In genomic region chr15:81229791-81230190, GRCm38 (mm10) we compare ENCODE assay signal across 22 mouse cellular contexts. TPM values are rescaled to one million over a fixed set of nuclear protein-coding genes. Genes with fewer than 3 reads are reported as not detected.
DNase-seq lines count a peak whose midpoint lies in the region; ATAC-seq lines count a peak whose summit lies in the region.
"Had no signal": no experiment of that assay in that cellular context is flagged by ENCODE, and none has a peak within 500 bp of the region (broad histone marks: within the 10 kb centered on the region; RNA-seq: fewer than 3 reads in every experiment).

No protein-coding gene starts in this region.

- H3K4me3 ChIP-seq in hindbrain, embryonic 10.5 days, result no peak overlapping the region
- no peak overlapping the region for H3K4me3 ChIP-seq in hindbrain, embryonic 12.5 days
- no peak overlapping the region for H3K4me3 ChIP-seq in kidney, embryonic 14.5 days (ENCODE audit: low read length)
- H3K4me3 ChIP-seq in midbrain, embryonic 11.5 days (ENCODE audit: low read depth, low read length), result no peak overlapping the region
- no peak overlapping the region for H3K4me3 ChIP-seq in midbrain, embryonic 16.5 days (ENCODE audit: low read depth, low read length)
- H3K4me3 ChIP-seq: embryonic facial prominence, embryonic 15.5 days; erythroblast, embryonic 14.5 days; forebrain, embryonic 10.5 days; gastrocnemius, adult 2 months; heart, embryonic 12.5 days had no signal

- H3K4me2 ChIP-seq in hindbrain, embryonic 12.5 days (replicated peaks), result no peak overlapping the region
- H3K4me2 ChIP-seq in kidney, embryonic 14.5 days (replicated peaks; ENCODE audit: low read depth, low read length), result no peak overlapping the region
- no peak overlapping the region for H3K4me2 ChIP-seq in midbrain, embryonic 11.5 days
- no peak overlapping the region for H3K4me2 ChIP-seq in midbrain, embryonic 16.5 days (ENCODE audit: low read length)
- H3K4me2 ChIP-seq: embryonic facial prominence, embryonic 15.5 days; heart, embryonic 12.5 days had no signal

- H3K4me1 ChIP-seq in hindbrain, embryonic 10.5 days (replicated peaks), result peaks cover 27% of the 10 kb centered on the region
- peaks cover 4% of the 10 kb centered on the region; the same call in 1 of the 2 replicates for H3K4me1 ChIP-seq in hindbrain, embryonic 12.5 days
- H3K4me1 ChIP-seq in kidney, embryonic 14.5 days (ENCODE audit: control insufficient read depth, insufficient read depth, low read length), result no peaks in the 10 kb centered on the region
- H3K4me1 ChIP-seq in midbrain, embryonic 11.5 days (ENCODE audit: control insufficient read depth, insufficient read depth, low read length), result peaks cover 3% of the 10 kb centered on the region; the same call in 1 of the 2 replicates
- H3K4me1 ChIP-seq in midbrain, embryonic 16.5 days (ENCODE audit: control insufficient read depth, insufficient read depth, low read length), result no peaks in the 10 kb centered on the region; the same call in 1 of the 2 replicates

- H3K27ac ChIP-seq in hindbrain, embryonic 10.5 days, result 0 out of 2 replicates have a peak overlapping the region, but pooled peaks have one; percentile 16
- no peak overlapping the region for H3K27ac ChIP-seq in hindbrain, embryonic 12.5 days
- H3K27ac ChIP-seq in kidney, embryonic 14.5 days (ENCODE audit: low read depth, low read length), result no peak overlapping the region
- H3K27ac ChIP-seq in midbrain, embryonic 11.5 days (ENCODE audit: low read depth, low read length), result no peak overlapping the region
- H3K27ac ChIP-seq in midbrain, embryonic 16.5 days (ENCODE audit: low read length), result no peak overlapping the region
- H3K27ac ChIP-seq: embryonic facial prominence, embryonic 15.5 days; forebrain, embryonic 10.5 days; gastrocnemius, adult 2 months had no signal

- H3K9ac ChIP-seq in hindbrain, embryonic 12.5 days, result no peak overlapping the region
- H3K9ac ChIP-seq in kidney, embryonic 14.5 days (ENCODE audit: low read depth, low read length), result no peak overlapping the region
- H3K9ac ChIP-seq in midbrain, embryonic 11.5 days (ENCODE audit: low read length), result no peak overlapping the region
- H3K9ac ChIP-seq in midbrain, embryonic 16.5 days (ENCODE audit: low read depth, low read length), result no peak overlapping the region
- H3K9ac ChIP-seq: embryonic facial prominence, embryonic 15.5 days; heart, embryonic 12.5 days had no signal

- no peak for DNase-seq in hindbrain, embryonic 10.5 days (ENCODE audit: low spot score)
- peak; percentile 72 to 85 for DNase-seq in kidney, adult 8-10 months
- peak; percentile 77 for DNase-seq in midbrain, embryonic 11.5 days (ENCODE audit: low spot score, missing footprints)
- DNase-seq in thymus, postnatal 14 days, result no peak
- DNase-seq: adrenal gland, postnatal 10 days; B cell, adult 2 months; cerebellum, adult 11 months; cerebellum, adult 8-10 months; cerebellum, postnatal 14 days; embryo, embryonic 11 days; gastrocnemius, adult 2 months; gastrocnemius, postnatal 25 days had no signal

- H3K36me3 ChIP-seq in hindbrain, embryonic 10.5 days, result no peaks in the 10 kb centered on the region
- H3K36me3 ChIP-seq in hindbrain, embryonic 12.5 days, result no peaks in the 10 kb centered on the region
- H3K36me3 ChIP-seq in kidney, embryonic 14.5 days (ENCODE audit: control insufficient read depth, insufficient read depth, low read length), result no peaks in the 10 kb centered on the region
- H3K36me3 ChIP-seq in midbrain, embryonic 11.5 days (ENCODE audit: control insufficient read depth, insufficient read depth, low read length), result no peaks in the 10 kb centered on the region
- no peaks in the 10 kb centered on the region for H3K36me3 ChIP-seq in midbrain, embryonic 16.5 days (ENCODE audit: control insufficient read depth, insufficient read depth, low read length)
- H3K36me3 ChIP-seq: embryonic facial prominence, embryonic 15.5 days; forebrain, embryonic 10.5 days; G1E; heart, embryonic 12.5 days had no signal

- WGBS in hindbrain, embryonic 10.5 days, result 81% methylated on average over 3 of the region's 3 CpGs
- 69% methylated on average over 3 of the region's 3 CpGs for WGBS in hindbrain, embryonic 12.5 days
- 66% methylated on average over 3 of the region's 3 CpGs for WGBS in kidney, embryonic 14.5 days
- 72% methylated on average over 3 of the region's 3 CpGs for WGBS in midbrain, embryonic 11.5 days
- 80% methylated on average over 3 of the region's 3 CpGs for WGBS in midbrain, embryonic 16.5 days

- no peak for ATAC-seq in hindbrain, embryonic 12.5 days (ENCODE audit: low FRiP score)
- ATAC-seq in kidney, embryonic 14.5 days (ENCODE audit: low FRiP score, low TSS enrichment), result no peak
- ATAC-seq in midbrain, embryonic 11.5 days (ENCODE audit: low FRiP score), result no peak
- ATAC-seq in midbrain, embryonic 16.5 days, result no peak
- ATAC-seq: CD4-positive, CD25-positive, alpha-beta regulatory T cell, adult 4 months; forebrain, embryonic 14.5 days had no signal

- H3K9me3 ChIP-seq in hindbrain, embryonic 10.5 days, result no peaks in the 10 kb centered on the region
- H3K9me3 ChIP-seq in hindbrain, embryonic 12.5 days (replicated peaks), result no peaks in the 10 kb centered on the region
- no peaks in the 10 kb centered on the region for H3K9me3 ChIP-seq in kidney, embryonic 14.5 days (ENCODE audit: control insufficient read depth, low read length)
- H3K9me3 ChIP-seq in midbrain, embryonic 11.5 days (ENCODE audit: control insufficient read depth, low read length), result no peaks in the 10 kb centered on the region
- no peaks in the 10 kb centered on the region for H3K9me3 ChIP-seq in midbrain, embryonic 16.5 days (replicated peaks; ENCODE audit: control insufficient read depth, low read length, poor library complexity, severe bottlenecking)
- H3K9me3 ChIP-seq: embryonic facial prominence, embryonic 15.5 days; forebrain, embryonic 10.5 days; G1E; heart, embryonic 12.5 days had no signal

- peaks cover 6% of the 10 kb centered on the region; the same call in 1 of the 2 replicates for H3K27me3 ChIP-seq in hindbrain, embryonic 10.5 days (ENCODE audit: insufficient read depth, poor library complexity, severe bottlenecking)
- no peaks in the 10 kb centered on the region for H3K27me3 ChIP-seq in hindbrain, embryonic 12.5 days
- no peaks in the 10 kb centered on the region for H3K27me3 ChIP-seq in kidney, embryonic 14.5 days (ENCODE audit: control insufficient read depth, insufficient read depth, low read length)
- no peaks in the 10 kb centered on the region for H3K27me3 ChIP-seq in midbrain, embryonic 11.5 days (ENCODE audit: control insufficient read depth, insufficient read depth, low read length)
- H3K27me3 ChIP-seq in midbrain, embryonic 16.5 days (ENCODE audit: control insufficient read depth, insufficient read depth, low read depth, low read length), result no peaks in the 10 kb centered on the region
- H3K27me3 ChIP-seq: embryonic facial prominence, embryonic 15.5 days had no signal

RNA-seq across cellular contexts. Expression of gene Mchr1, which starts 5.5 kb away (rescaled TPM):
- 0.14 and 0.22 TPM in 2 replicates for polyA plus RNA-seq in hindbrain, embryonic 10.5 days (2016; fragmentation: Nextera tagmentation; extraction: Ambion mirVana)
- polyA plus RNA-seq in hindbrain, embryonic 12.5 days (2016; fragmentation: Nextera tagmentation; extraction: Ambion mirVana), result 0.74 and 1.2 TPM in 2 replicates
- 0.71 and 1.0 TPM in 2 replicates for polyA plus RNA-seq in kidney, embryonic 14.5 days (2014; fragmentation: Nextera tagmentation; extraction: Ambion mirVana)
- polyA plus RNA-seq in midbrain, embryonic 11.5 days (2014; fragmentation: Nextera tagmentation; extraction: Ambion mirVana), result 0.44 and 0.74 TPM in 2 replicates
- 6.7 and 8.7 TPM in 2 replicates for polyA plus RNA-seq in midbrain, embryonic 16.5 days (2015; fragmentation: Nextera tagmentation; extraction: Ambion mirVana)
- polyA plus RNA-seq: CD4-positive, CD25-positive, alpha-beta regulatory T cell, adult 4 months; erythroblast, embryonic 14.5 days; forebrain, embryonic 10.5 days; G1E; heart, embryonic 12.5 days had no signal

RNA-seq across cellular contexts. Expression of gene Mrtfa, which starts 39.2 kb away (rescaled TPM):
- polyA plus RNA-seq in hindbrain, embryonic 10.5 days (2016; fragmentation: Nextera tagmentation; extraction: Ambion mirVana), result 25.4 and 31.3 TPM in 2 replicates
- polyA plus RNA-seq in hindbrain, embryonic 12.5 days (2016; fragmentation: Nextera tagmentation; extraction: Ambion mirVana), result 29.8 and 30.6 TPM in 2 replicates
- polyA plus RNA-seq in kidney, embryonic 14.5 days (2014; fragmentation: Nextera tagmentation; extraction: Ambion mirVana), result 23.1 and 28.2 TPM in 2 replicates
- polyA plus RNA-seq in midbrain, embryonic 11.5 days (2014; fragmentation: Nextera tagmentation; extraction: Ambion mirVana), result 20.7 and 21.8 TPM in 2 replicates
- polyA plus RNA-seq in midbrain, embryonic 16.5 days (2015; fragmentation: Nextera tagmentation; extraction: Ambion mirVana), result 29.3 and 29.8 TPM in 2 replicates

Comparison
In these comparisons a context has a peak if more than half of its experiments do, and no peak if none do; other contexts are left out.
1. DNase-seq: peak in kidney, adult 8-10 months (2 of 2) and midbrain, embryonic 11.5 days (single experiment); none in hindbrain, embryonic 10.5 days (single experiment) and thymus, postnatal 14 days (single experiment).